Mouse (Mus musculus): ENCODE data around the gene Ccdc92. TPM values are rescaled to one million over a fixed set of nuclear protein-coding genes. Genes with fewer than 3 reads are reported as not detected.

The Ccdc92 gene
- total RNA-seq, 2 experiments from 2014 or later: 0.05 to 0.07 TPM

- ATAC-seq (replicated peaks; ENCODE audit: low FRiP score, low TSS enrichment, poor library complexity, severe bottlenecking): no peak
Observed at GRCm38 (mm10) chr5:124809708-124810366, 52.4 kb downstream of the Ccdc92 start.

GRCm38 (mm10) chr5:124792112-124792511, 70.1 kb downstream of the Ccdc92 start:
- no peak for ATAC-seq (replicated peaks; ENCODE audit: low FRiP score, low TSS enrichment, poor library complexity, severe bottlenecking)

GRCm38 (mm10) chr5:124785650-124786049, 76.6 kb downstream of the Ccdc92 start:
- no peak for ATAC-seq (replicated peaks; ENCODE audit: low FRiP score, low TSS enrichment, poor library complexity, severe bottlenecking)

Other genes with a start within 250 kb of the Ccdc92 start
- 25.7 and 28.3 TPM in 2 replicates for gene Atp6v0a2, start 233.8 kb downstream of the Ccdc92 start, total RNA-seq (2014; fragmentation: Nextera tagmentation)
- gene Atp6v0a2, start 233.8 kb downstream of the Ccdc92 start, total RNA-seq (2017): 18.2 and 19.2 TPM in 2 replicates
- gene Dnah10, start 137.3 kb downstream of the Ccdc92 start, total RNA-seq (2014; fragmentation: Nextera tagmentation): not detected in 2 replicates
- not detected in 2 replicates for gene Dnah10, start 137.3 kb downstream of the Ccdc92 start, total RNA-seq (2017)
- 20.3 and 20.6 TPM in 2 replicates for gene Zfp664, start 267 bp upstream of the Ccdc92 start, total RNA-seq (2014; fragmentation: Nextera tagmentation)
- 14.1 and 18.9 TPM in 2 replicates for gene Zfp664, start 267 bp upstream of the Ccdc92 start, total RNA-seq (2017)
- not detected in 2 replicates for gene Rflna, start 140.8 kb upstream of the Ccdc92 start, total RNA-seq (2014; fragmentation: Nextera tagmentation)
- gene Rflna, start 140.8 kb upstream of the Ccdc92 start, total RNA-seq (2017): not detected in 2 replicates